Mouse (Mus musculus) left cerebral cortex, adult 11 months (tissue): ENCODE measurements around the gene Slc22a17.

Experiments used
- DNase-seq: peaks from one replicate; pipeline ENCODE4 v3.0.0; 2022; ENCODE audit warnings: low spot score

Slc22a17 gene

DNA sequence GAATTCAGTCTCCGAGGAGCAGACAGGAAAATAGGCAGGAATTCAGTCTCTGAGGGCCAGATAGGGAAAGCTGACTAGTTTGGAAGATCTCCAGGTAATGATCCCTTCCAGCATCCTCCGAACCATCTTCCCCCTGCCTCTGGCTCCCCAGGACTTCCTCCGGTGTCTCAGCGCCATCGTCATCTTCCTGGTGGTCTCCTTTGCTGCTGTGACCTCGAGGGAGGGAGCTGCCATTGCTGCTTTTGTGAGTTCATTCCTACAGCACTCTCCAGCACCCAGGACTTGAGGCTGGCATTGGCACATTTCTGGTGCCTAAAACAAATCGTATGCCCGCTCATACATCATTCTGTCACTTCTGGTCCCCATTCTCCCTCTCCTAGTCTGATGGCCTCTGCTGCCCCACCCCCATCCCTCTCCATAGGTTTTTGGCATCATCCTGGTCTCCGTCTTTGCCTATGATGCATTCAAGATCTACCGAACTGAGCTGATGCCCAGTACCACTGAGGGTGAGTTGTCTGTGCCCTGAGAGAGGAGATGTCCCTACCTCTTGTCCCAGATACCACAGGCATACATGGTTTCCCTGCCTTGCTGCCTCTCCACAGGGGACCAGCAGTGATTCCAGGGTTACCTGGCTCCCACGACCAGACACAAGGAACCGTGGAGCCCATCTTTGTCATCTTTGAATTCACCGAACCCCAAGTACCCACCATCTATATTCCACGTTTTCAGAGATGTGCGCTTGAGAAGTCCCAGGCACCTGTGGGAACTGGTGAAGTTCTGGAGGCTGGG, 25.7 kb upstream of the Slc22a17 start:
- no peak for DNase-seq

DNA sequence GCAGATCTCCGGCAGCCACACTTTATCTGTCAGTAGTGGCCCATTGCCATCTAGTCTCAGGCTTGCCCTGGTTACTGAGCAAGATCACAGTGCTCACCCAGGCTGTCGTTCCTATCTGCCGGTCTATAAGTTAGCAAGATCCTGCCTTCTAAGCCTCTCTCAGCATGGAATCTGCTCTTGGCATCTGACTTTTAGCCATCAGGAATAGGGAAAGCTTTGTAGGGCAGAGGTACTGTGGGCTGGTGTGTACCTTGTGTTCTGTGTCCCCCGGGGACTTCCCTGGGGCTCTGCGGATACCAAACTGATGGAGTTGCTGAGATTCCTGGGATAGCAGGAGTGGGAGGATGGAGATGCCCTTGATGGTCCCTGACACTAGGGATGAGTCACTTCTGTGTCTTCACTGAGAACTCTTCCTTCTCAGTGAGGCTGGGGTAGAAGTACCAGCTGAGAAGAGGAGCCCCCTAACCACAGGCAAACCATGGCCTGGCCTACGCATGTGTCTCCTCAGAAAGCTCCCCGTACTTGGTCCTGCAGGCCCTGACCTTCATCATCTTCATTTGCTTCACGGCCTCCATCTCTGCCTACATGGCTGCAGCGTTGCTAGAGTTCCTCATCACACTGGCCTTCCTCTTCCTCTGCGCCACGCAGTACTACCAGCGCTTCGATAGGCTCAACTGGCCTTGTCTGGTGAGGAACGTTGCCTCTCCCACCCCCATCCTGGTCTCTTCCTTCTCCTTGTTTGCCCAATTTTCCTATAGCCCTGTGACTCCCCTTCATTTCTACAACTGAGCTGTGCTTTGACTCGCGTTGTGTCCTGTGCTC, 24.6 kb upstream of the Slc22a17 start:
- no peak for DNase-seq

DNA sequence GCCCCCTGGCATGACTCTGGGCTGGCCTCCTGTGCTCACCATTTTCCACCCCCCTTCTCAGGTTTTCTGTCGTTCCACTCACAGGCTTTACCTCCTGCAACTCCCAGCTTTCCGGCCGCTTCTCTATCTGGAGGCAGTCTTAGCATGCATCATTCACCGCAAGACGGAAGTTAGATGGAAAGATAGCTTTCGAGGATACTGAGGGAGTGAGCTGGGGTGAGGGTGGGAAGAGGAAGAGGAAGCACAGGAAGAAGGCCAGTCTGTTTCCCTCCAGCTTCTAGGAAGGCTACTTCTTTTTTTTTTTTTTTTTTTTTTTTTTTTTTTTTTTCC, 23.9 kb upstream of the Slc22a17 start:
- no peak for DNase-seq

DNA sequence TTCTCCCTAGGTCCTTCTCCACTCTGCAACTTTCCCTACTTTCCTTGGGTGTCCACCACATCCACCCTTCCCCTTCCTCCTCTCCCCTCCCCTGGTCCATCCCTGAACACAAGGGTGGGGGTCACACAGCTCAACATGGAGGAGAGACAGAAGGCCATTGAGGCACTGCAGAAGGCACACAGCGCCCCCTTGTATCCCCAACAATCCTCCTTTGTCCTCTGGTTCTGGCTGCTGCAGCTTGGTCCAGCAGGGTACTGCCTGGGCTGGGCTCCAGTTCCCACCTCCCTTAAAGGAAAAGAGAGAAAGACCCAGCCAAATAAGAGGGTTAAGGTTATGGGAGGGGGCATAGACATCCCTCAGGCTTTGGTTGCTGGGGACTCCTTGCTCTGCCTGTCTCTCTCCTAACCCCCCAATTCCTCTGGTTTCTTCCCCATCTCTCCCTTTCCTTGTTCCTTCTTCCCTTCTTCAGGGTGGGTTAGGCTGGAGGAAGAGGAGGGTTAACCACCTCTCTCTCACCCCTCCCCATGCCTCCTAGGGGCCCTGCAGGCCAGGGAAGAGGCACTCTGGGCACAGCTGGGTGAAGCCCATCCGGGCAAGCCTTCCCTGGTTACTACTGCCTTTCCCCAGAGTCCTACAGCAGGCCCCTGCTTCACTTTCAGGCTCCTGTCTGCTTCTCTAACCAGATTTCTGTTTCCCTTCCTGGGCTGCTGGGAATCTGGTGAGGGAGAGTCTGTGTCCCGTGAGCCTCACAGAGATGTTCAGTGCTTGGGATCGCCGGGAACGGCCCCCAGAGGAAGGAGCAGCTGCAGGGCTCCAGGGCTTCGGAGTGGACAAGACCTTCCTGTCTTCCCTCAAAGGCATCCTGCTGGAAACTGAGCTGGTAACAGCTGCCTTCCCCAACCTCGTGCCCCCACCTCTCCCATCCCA, 23.2 kb upstream of the Slc22a17 start, which contains the start of gene Cmtm5:
Gene Cmtm5 (plus strand): TSS at position 358 of the 927 bp plus-strand sequence.
- DNase-seq = peak; percentile 82

DNA sequence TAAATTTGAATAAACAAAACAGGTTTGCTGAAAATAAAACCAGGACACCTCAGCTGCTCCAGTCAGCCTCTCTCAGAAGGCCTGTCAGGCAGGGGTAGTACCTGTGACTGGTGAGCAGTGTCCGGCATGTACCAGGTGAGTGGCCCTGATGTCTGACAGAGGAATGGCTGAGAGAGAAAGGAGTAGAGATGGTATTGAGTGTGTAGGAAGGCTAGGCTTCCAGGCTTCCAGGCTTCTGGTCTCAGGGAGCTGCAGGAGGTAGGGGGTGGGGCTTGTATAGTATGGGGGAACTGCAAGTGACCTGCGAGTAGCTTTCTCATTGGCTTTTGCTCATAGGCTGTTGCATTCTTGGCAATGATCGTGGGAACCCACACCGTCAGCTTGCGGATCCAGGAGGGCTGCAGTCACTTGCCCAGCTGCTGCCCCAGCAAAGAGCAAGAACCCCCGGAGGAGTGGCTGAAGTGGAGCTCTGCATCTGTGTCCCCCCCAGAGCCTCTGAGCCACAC, 19.8 kb upstream of the Slc22a17 start, which contains the start of gene Il25:
Gene Il25 (plus strand): TSS at position 51 of the 506 bp plus-strand sequence.
- DNase-seq = no peak

DNA sequence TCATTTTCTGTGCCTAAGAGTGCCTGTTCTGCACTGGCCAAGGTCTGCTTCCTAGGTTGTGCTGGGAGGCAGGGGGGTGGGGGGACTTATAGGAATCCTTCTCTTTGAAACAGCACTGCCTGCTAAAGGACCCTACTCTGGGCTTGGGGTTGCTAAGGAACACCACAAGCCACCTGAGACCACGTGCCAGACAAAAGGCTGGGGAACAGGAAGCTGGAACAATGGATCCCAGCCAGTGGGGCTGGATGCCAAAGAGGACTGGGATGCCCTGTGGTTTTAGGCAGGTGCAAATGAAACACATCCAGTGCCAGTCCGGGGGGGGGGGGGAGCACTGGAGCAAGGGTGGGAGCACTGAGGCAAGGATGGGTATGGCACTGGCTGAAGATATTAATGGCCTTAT, 17.5 kb upstream of the Slc22a17 start:
- DNase-seq = no peak

DNA sequence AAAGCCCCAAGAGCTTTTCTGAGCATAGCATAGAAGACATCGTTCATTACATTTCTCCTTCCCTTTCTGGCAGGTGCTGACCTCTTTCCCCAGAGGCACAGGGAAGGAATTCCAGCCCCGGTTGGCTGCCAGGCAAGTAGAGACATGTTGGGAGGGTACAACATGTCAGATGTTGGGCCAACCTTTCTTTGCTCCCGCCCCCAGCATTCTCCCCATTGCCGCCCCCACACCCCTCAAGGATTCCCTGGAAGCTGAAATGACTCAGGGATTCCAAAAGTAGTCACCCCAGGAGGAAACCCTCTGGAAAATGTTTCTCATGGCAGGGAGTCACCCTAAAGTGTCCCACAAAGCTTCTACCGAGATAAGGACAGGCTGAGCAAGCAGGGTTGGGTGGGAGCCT, 16.9 kb upstream of the Slc22a17 start:
- no peak for DNase-seq

DNA sequence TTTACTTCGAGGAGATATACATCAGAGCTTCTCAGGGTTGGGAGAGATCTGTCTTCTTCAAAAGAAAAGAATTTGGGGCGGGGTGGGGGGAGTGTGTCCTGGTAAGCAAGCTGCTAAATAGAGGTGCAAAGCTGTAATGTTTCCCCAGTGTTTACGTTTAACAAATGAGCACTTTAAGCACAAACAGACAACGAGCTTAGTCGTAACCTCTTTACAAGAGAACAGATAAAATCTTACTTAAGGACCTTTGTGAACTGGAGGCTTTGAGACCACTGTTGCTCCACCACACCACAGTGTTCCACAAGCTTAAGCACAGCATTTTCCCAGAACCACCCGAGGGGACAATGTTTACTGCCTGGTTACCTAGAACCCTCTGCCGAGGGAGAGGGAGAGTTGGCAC, 14.4 kb upstream of the Slc22a17 start:
- DNase-seq = no peak

DNA sequence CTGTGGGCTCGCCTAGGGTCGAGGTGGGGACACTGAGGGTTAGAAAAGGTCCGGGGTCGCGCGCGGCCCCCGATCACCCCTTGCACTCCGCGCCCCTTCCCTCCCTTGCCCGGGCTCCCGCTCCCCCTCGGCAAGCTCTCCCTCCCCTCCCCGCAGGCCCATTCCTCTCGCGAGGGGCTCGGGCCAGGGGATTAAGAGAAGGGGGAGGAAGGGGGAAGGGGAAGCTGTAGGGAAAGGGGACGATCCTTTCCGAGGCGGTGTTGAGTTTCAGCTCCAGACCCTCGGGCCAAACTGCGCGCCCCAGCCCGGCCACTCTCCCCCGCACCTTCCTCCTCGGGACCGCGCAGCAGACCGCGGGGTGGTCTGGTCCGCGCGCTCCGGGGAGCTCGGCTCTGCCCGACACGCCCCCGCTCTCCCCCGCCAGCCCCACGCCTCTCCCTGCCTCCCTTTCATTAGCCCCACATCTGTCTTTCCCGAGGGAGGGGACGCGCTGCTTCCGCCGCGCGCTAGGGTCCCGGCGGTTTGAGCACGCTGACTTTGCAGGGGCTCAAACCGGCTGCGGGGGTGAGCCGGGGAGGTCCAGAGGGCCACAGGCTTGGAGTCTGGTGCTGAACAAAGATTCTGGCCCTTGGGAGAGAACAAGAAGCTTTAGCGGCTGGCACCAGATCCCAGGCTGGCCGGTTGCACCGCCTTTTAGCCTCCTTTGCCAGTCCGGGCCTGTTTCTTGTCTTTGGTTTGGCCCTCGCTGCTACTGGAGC, 13.6 kb upstream of the Slc22a17 start:
- no peak for DNase-seq

DNA sequence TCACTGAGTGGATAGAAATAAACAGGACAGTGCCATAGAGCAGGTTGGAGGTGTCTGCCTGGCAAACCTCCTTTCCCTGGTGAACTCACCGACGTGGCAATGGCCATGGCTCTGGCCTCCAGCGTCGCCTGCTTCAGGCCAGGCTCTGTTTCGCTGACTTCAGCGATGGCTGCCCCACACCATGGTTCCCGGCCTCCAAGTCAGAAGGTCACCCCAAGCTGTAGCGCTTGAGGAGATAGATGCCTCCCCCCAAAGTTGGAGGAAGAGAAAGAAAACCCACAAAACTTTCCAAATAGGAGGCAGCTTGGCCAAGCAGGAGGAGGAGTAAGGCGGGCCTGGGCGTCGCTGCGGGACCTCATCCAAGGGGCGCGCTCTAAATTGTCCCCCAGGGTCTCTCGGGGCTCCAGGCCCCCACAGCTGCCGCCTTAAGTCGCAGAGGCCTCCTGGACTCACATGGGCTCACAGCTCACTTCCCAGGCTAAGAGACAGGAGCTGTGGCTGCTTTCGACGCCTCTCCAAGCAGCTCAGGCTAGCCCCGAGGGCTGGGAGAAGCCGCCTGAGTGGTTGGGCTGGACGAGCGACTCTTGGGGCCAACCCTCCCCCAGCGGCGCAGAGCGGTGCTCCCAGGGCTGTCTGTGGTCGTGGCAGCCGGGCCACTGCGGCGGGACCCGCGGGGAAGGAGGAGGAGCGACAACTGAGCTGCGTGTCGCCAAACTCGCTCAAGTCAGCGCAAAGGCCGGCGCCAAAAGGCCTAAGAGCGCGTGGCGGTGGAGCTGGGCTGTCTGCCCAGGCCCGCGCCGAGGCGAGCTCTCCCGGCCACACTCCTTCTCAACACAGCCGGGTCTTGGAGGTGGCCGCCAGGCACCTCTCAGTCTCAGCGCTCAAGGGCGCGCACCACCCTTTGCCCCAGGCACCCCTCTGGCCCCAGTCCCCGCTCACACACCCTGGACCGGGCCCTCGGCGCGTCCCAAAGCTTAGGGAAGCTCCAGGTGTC, 12.7 kb upstream of the Slc22a17 start, which contains the start of gene Efs:
Gene Efs (minus strand): TSS at position 778 of the 994 bp plus-strand sequence.
- no peak for DNase-seq

DNA sequence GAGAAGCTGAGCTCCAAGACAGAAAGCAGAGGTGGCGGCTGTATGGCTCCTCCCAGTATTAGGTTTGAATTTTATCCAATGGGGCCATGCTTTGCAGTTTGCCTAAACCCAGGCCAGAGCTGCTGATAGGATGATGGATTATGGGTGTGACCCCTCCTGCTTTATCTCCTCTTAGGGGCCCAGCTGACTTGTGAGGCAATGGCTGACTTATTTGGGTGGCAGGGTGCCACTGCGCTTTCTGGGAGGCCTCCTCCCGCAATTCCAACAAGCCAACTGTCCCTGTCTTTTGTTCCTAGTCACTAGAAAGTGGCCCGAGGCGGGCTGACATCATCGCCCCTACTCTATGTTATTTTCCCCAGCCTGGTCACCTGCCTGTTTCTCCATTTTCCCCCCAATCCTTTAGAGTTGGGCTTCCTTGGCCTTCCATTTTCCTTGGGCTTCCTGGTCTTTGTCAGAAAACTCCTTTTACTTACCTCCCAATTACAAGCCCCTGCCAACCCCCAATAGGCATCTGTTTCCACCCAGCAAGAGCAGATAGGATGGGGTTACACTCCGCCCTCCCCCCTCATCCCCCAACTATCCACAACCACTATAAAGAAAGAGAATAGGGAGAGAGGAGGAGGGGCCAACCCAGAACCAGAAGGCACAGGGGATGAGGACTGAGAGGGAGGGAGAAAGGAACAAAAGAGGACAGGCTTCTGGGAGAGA, 11.9 kb upstream of the Slc22a17 start:
- DNase-seq = no peak

DNA sequence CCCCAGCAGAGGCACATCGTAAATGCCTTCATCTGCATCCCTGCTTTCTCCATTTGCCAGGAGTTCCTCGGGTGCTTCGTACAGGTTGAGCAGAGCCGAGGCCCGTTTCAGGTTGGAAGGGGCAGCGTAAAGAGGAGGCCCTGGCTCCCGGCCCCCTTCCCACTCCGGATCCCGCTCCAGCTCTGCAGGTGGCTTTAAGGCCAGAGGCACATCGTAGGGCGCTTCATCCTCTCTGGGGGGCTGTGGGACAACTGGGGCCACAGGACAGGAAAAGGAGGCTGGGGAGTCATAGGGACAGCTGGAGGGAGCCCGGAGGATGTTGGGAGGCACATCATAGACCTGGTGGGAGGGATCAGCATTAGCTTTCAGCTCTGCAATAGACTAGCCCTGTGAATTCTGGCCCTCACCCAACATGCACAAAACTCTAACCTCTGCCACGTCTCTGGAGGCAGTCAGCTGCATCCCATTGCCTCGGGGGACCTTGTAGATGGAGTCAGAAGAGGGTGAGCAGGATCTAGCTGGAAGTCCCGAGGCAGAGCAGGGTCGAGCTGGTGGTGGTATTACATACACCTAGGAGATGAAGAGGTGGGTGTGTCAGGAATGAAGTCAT, 7.2 kb upstream of the Slc22a17 start:
- no peak for DNase-seq

DNA sequence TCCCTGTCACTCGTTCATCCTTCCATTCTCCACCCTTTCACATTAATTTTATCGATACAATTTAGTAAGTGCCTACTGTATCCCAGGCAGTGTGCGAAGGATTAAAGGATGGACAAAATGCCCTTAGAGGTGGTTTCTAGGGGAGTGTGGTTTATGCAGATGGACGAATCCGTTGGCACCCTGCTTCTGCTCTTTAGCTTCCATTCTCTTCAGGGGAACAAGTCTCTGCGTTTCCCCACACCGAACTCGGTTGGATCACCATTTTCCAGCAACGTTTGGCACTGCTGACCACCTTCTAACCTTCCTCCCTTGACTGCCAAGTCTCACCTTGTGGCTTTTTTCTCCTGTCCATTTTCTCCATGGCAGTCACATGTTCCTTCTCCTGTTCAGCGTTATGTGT, 411 bp upstream of the Slc22a17 start:
- DNase-seq = no peak

DNA sequence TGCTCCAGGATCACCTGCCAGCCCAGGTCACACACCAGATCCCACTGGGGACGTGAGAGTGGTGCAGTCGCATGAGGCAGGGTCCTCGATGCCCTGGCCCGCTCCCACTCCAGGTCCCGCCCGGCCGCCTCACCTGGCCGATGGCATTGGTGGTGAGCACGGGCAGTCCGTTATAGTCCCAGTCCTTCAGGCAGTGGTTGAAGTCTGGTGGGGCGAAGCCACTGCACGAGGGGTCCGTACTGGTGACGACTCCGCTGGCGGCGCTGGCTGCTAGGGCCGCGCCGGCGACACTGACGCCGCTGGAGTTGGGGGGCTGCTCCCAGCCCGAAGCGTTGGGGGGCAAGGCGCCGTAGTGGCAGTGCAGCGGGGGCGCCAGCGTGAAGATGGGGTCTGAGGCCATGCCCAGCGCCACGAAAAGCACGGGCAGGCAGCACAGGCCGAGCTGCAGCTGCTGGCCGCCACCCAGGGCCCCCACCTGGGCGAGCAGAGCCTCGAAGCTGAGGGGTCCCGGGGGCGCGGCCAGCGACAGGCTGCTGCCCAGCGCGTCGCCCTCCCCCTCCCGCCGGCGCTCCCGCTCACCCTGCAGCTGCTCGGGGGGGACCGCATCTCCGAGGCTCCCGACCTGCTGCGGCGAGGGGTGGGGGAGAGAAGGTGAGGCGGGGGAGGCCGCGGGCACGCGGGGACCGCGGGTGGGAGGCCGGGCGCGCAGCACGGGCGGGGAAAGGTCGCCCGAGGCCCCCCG, 652 bp downstream of the Slc22a17 start:
- DNase-seq = no peak

DNA sequence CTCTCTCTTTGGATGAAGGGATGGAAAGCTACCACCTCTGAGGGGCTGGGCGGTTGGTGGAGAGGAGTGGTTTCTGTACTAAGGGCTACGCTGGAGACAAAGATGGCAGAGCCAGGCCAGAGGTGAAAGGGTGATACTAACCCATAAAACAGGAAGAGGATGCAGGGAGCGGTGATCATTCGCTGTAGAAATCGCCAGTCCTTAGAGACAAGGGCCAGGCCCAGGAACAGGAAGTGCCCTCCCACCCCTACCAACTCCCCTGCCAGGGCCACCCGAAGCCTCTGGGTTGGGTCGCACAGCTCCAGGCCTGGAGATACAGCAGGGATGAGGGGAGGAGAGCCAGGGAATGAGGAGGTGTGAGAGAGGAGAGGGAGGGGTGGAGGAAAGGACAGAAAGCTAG, 4.2 kb downstream of the Slc22a17 start:
- DNase-seq = no peak

DNA sequence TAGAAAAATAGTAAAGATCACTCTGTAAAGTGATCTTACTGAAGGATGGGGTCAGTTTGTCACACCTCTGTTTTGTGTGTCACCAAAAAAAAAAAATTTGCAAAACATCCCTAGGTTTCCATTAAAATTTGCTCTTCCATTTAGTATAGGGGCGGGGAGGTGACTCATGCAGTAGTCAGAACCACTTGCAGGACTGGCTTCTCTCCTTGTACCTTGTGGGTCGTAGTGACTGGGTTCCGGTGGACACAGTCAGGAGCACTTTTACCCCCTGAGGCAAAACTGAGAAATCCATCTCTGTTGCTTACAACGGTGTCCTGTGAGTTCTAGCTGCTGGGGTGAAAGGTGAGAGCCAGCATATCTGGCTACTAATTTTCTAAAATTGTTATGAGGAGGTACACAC, 9.3 kb downstream of the Slc22a17 start:
- no peak for DNase-seq

DNA sequence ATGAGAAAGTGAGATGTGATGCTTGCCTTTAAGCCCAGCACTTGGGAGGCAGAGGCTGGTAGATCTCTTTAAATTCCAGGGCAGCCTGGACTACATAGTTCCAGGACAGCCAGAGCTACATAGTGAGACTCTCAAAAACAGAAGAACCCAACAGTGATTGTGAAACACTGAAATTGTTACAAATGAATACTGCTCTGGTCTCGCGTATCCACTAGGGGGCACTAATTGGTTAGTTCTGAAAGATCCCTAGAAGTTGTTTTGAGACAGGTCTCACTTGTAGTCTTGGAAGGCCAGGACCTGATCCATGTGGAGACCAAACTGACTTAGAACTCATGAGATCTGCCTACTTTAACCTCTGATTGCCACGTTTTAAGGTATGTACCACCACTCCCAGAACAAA, 12.5 kb downstream of the Slc22a17 start:
- peak; percentile 82 for DNase-seq

DNA sequence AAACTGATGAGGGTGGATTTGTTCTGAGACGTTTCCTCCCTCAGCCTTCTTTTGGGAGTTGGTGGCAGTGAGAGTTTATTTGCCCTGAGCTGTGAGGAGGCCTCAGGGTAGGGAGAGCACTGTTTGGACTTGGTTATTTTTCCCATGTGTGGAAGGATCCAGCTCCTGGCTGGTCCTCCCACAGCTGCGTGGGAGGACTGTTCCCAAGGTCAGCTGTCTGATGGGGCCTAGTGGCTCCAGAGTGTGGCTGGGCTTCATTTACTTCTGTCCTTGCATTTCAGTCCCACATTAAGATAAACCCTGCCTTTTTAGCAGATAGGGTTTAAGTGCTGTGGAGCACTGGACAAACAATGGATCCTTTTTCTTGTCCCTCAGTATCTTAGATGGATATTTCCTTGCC, 15.5 kb downstream of the Slc22a17 start:
- DNase-seq = no peak
